In genomic region chr2:154676653-154677609, GRCm38 (mm10) we compare ENCODE assay signal across 8 mouse cellular contexts. TPM values are rescaled to one million over a fixed set of nuclear protein-coding genes. Genes with fewer than 3 reads are reported as not detected.
DNase-seq lines count a peak whose midpoint lies in the region; ATAC-seq and TF ChIP-seq lines count a peak whose summit lies in the region.

No protein-coding gene starts in this region.

- WGBS in intestine, postnatal 0 days: 47% methylated on average over 19 of the region's 19 CpGs
- WGBS in liver, embryonic 15.5 days (ENCODE audit: insufficient replicate concordance): 50% methylated on average over 19 of the region's 19 CpGs

- intact Hi-C loops in left cerebral cortex, adult 2 months (cut with DNase I): no loop called here

- H3K4me2 ChIP-seq in intestine, postnatal 0 days (replicated peaks; ENCODE audit: low read depth): peak overlapping the region; percentile 33
- H3K4me2 ChIP-seq in liver, embryonic 15.5 days: peak overlapping the region; percentile 44

- peak overlapping the region; percentile 30 for H3K4me3 ChIP-seq in left cerebral cortex, adult 2 months
- H3K4me3 ChIP-seq in intestine, postnatal 0 days (ENCODE audit: low read depth, low read length): no peak overlapping the region
- H3K4me3 ChIP-seq in liver, embryonic 15.5 days (replicated peaks): peak overlapping the region; percentile 15; the same call in 1 of the 2 replicates

- no peaks in the 10 kb centered on the region for H3K9me3 ChIP-seq in intestine, postnatal 0 days (ENCODE audit: control insufficient read depth)
- H3K9me3 ChIP-seq in liver, embryonic 15.5 days (replicated peaks): no peaks in the 10 kb centered on the region

- no peak; the same call in 1 of the 2 replicates for TF ChIP-seq CTCF in left cerebral cortex, adult 2 months (IDR thresholded peaks at IDR 0.05)
- TF ChIP-seq CTCF in intestine, postnatal 0 days (IDR thresholded peaks at IDR 0.05; ENCODE audit: low read depth): peak; percentile 20; the same call in 1 of the 2 replicates

- H3K4me1 ChIP-seq in intestine, postnatal 0 days (replicated peaks; ENCODE audit: control insufficient read depth, insufficient read depth, low read length): 0 out of 2 replicates have a peak, but pooled peaks cover 9% of the 10 kb centered on the region
- H3K4me1 ChIP-seq in liver, embryonic 15.5 days (replicated peaks): peaks cover 45% of the 10 kb centered on the region

- peak; percentile 76 for ATAC-seq in intestine, postnatal 0 days
- peak; percentile 66 for ATAC-seq in liver, embryonic 15.5 days (ENCODE audit: insufficient read depth)

- H3K27me3 ChIP-seq in intestine, postnatal 0 days (replicated peaks; ENCODE audit: control insufficient read depth, insufficient read depth, low read length): no peaks in the 10 kb centered on the region
- no peaks in the 10 kb centered on the region for H3K27me3 ChIP-seq in liver, embryonic 15.5 days

- H3K27ac ChIP-seq in left cerebral cortex, adult 2 months: peak overlapping the region; percentile 78
- H3K27ac ChIP-seq in intestine, postnatal 0 days (ENCODE audit: low read depth, low read length): peak overlapping the region; percentile 42
- H3K27ac ChIP-seq in liver, embryonic 15.5 days (replicated peaks): peak overlapping the region; percentile 61

- no peak overlapping the region for H3K9ac ChIP-seq in intestine, postnatal 0 days (ENCODE audit: low read depth, low read length)
- no peak overlapping the region for H3K9ac ChIP-seq in liver, embryonic 15.5 days

- DNase-seq in left cerebral cortex, adult 2 months (ENCODE audit: extremely low spot score in 1 of 2, low spot score in 2 of 2): peak in 1 of 2 experiments; percentile 47
- no peak for DNase-seq in left cerebral cortex, adult 11 months (ENCODE audit: low spot score)
- peak; percentile 64 to 69 for DNase-seq in cerebellum, postnatal 14 days
- peak; percentile 98 for DNase-seq in heart, adult 11 months
- peak; percentile 30 for DNase-seq in neural tube, embryonic 10.5 days (ENCODE audit: extremely low spot score, low spot score)
- DNase-seq in ovary, adult 18-20 months (ENCODE audit: low spot score): no peak

- H3K36me3 ChIP-seq in intestine, postnatal 0 days (ENCODE audit: control insufficient read depth, insufficient read depth): peaks cover 5% of the 10 kb centered on the region; the same call in 1 of the 2 replicates
- peaks cover 18% of the 10 kb centered on the region for H3K36me3 ChIP-seq in liver, embryonic 15.5 days (replicated peaks)

RNA-seq across cellular contexts. Expression of gene Chmp4b, which starts 25.4 kb away (rescaled TPM):
- total RNA-seq in left cerebral cortex, adult 2 months (2021): 100 to 1,000 TPM; 215 to 217 TPM
- polyA plus RNA-seq in intestine, postnatal 0 days (2015; fragmentation: Nextera tagmentation; extraction: Ambion mirVana): 60.8 and 62.4 TPM in 2 replicates
- 11.7 and 13.9 TPM in 2 replicates for polyA plus RNA-seq in liver, embryonic 15.5 days (2015; fragmentation: Nextera tagmentation; extraction: Ambion mirVana)

Comparison
In these comparisons a context has a peak if more than half of its experiments do, and no peak if none do; other contexts are left out.
1. DNase-seq: peak in cerebellum, postnatal 14 days (2 of 2), heart, adult 11 months (single experiment) and neural tube, embryonic 10.5 days (single experiment); none in left cerebral cortex, adult 11 months (single experiment) and ovary, adult 18-20 months (single experiment).
2. Peak in every context shown above with its lines, with median percentiles within 50 percentile points of each other: H3K27ac ChIP-seq.